ENCODE assay signal across 17 mouse cellular contexts in the genomic region with DNA sequence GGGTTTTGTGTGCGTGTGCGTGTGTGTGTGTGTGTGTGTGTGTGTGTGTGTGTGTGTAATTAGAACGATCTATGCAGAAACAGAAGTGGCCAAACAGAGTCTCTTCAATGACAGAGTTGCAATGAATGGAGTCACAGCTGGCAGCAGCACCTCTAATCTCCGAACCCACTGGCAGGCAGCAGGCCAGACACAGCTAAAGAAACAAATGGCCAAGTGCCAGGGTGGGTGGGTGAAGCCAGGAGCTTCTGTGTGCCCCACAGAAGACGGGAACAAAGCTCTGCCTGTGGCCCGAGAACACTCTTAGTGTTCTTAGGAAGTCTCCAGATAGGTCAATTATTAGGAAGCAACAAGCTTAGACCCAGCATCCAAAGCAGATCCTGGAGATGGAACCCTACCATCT. TPM values are rescaled to one million over a fixed set of nuclear protein-coding genes. Genes with fewer than 3 reads are reported as not detected.
DNase-seq lines count a peak whose midpoint lies in the region; ATAC-seq and TF ChIP-seq lines count a peak whose summit lies in the region.
"Had no signal": no experiment of that assay in that cellular context is flagged by ENCODE, and none has a peak within 500 bp of the region (broad histone marks: within the 10 kb centered on the region; RNA-seq: fewer than 3 reads in every experiment).

No protein-coding gene starts in this region.

- H3K36me3 ChIP-seq in liver, embryonic 12.5 days = no peaks in the 10 kb centered on the region
- H3K36me3 ChIP-seq: hindbrain, embryonic 15.5 days; midbrain, embryonic 12.5 days; neural tube, embryonic 13.5 days had no signal

- 59% methylated on average over 6 of the region's 6 CpGs for WGBS in liver, embryonic 12.5 days (ENCODE audit: insufficient replicate concordance)

- H3K9ac ChIP-seq in liver, embryonic 12.5 days = no peak overlapping the region
- H3K9ac ChIP-seq: hindbrain, embryonic 15.5 days; midbrain, embryonic 12.5 days; neural tube, embryonic 13.5 days had no signal

- no peak for ATAC-seq in liver, embryonic 12.5 days

- H3K4me2 ChIP-seq in liver, embryonic 12.5 days = no peak overlapping the region
- H3K4me2 ChIP-seq: hindbrain, embryonic 15.5 days; liver, embryonic 11.5 days; midbrain, embryonic 12.5 days; neural tube, embryonic 13.5 days had no signal

- H3K9me3 ChIP-seq in liver, embryonic 12.5 days (replicated peaks) = no peaks in the 10 kb centered on the region
- H3K9me3 ChIP-seq: hindbrain, embryonic 15.5 days; midbrain, embryonic 12.5 days; neural tube, embryonic 13.5 days had no signal

- H3K4me1 ChIP-seq in liver, embryonic 12.5 days = peaks cover 13% of the 10 kb centered on the region
- H3K4me1 ChIP-seq: hindbrain, embryonic 15.5 days; midbrain, embryonic 12.5 days had no signal

- H3K27me3 ChIP-seq in liver, embryonic 12.5 days (replicated peaks) = peaks cover 8% of the 10 kb centered on the region; the same call in 1 of the 2 replicates

- H3K27ac ChIP-seq in layer of hippocampus, adult 2 months = peak overlapping the region; percentile 18; the same call in 1 of the 2 replicates
- H3K27ac ChIP-seq in liver, embryonic 12.5 days = no peak overlapping the region
- H3K27ac ChIP-seq: hindbrain, embryonic 15.5 days; midbrain, embryonic 12.5 days; neural tube, embryonic 13.5 days had no signal

- no peak for TF ChIP-seq CTCF in layer of hippocampus, adult 2 months (conservative IDR thresholded peaks at IDR 0.05)

- DNase-seq in cerebellum, postnatal 14 days = peak; percentile 55 to 72
- no peak for DNase-seq in cerebellum, adult 11-12 months
- peak; percentile 54 to 63 for DNase-seq in layer of hippocampus, adult 2 months (ENCODE audit: low spot score in 2 of 2)
- DNase-seq in layer of hippocampus, adult 9-11 months = no peak
- peak; percentile 47 for DNase-seq in testis, postnatal 10 days (ENCODE audit: low spot score)
- no peak for DNase-seq in testis, postnatal 14 days (ENCODE audit: low spot score)
- no peak for DNase-seq in urinary bladder, postnatal 4 days (ENCODE audit: low spot score in 2 of 2)
- DNase-seq: adrenal gland, postnatal 25 days; cerebellum, adult 2 months; gastrocnemius, postnatal 36 days; kidney, adult 8-10 months; lung, postnatal 10 days had no signal

- H3K4me3 ChIP-seq in layer of hippocampus, adult 2 months = no peak overlapping the region
- H3K4me3 ChIP-seq in liver, embryonic 12.5 days = no peak overlapping the region
- H3K4me3 ChIP-seq: hindbrain, embryonic 15.5 days; midbrain, embryonic 12.5 days; neural tube, embryonic 13.5 days had no signal

RNA-seq across cellular contexts. Expression of gene Dhrs3, which starts 6.2 kb away (rescaled TPM):
- 10 to 100 TPM; 26.7 to 29.0 TPM for total RNA-seq in layer of hippocampus, adult 2 months (2021)
- 33.9 and 34.9 TPM in 2 replicates for polyA plus RNA-seq in liver, embryonic 12.5 days (2016; fragmentation: Nextera tagmentation; extraction: Ambion mirVana)

Comparison
In these comparisons a context has a peak if more than half of its experiments do, and no peak if none do; other contexts are left out.
1. DNase-seq: peak in cerebellum, postnatal 14 days (2 of 2), layer of hippocampus, adult 2 months (2 of 2) and testis, postnatal 10 days (single experiment); none in cerebellum, adult 11-12 months (single experiment), layer of hippocampus, adult 9-11 months (single experiment), testis, postnatal 14 days (single experiment) and urinary bladder, postnatal 4 days (0 of 2).